Mouse (Mus musculus): ENCODE data around the gene Psmd12.

Psmd12 gene

DNA sequence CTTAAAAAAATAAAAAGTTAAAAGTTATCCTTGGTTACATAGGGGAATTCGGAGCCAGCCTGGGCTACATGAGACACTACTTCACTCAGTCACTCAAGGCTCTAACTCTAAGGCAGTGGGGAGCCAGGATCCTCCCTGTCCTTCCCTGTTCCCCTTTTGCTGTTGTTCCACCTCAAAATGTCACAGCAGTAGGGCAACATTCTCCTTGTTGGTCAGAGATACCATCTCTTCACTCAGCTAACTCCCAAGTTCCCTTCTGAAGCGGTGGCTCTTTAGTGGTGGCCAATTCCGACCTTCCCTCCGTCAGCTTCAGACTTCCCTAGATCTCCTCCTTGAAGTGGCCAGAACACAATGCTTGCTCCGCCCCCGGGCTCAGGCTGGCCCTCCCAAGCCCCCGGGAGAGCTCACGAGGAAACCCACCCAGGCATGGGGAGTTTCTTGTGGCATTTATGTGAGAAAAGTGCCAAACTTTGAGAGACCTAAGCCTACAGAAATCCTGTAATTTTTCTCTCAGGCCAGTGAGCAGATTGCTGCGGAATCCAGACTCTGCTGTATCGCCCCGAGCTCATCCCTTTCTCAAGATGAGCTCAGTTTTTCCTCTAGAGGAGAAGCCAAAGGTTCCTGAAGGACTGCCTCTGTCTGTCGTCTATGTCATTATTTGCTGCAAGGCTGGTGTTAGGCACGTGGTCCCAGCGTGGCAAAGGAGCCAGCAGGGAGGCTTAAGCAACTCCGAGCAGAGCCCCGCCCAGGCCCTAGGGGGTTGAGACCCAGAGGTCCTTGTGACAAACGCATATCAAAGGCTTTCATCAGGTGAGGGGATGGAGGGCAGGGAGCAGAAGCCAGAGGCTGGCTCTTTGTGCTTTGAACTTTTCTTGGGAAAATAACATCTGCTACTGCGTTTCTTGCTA, 31.3 kb downstream of the Psmd12 start:
- peak; percentile 32 for DNase-seq (ENCODE audit: low read depth, low spot score)

- peak; percentile 77 for DNase-seq (ENCODE audit: low read depth, low spot score)
These were observed 32.7 kb downstream of the Psmd12 start for GRCm38 (mm10) chr11:107511954-107512353.

- DNase-seq (ENCODE audit: low read depth, low spot score), result no peak
These were observed 33.8 kb downstream of the Psmd12 start for GRCm38 (mm10) chr11:107513047-107513446.

DNA sequence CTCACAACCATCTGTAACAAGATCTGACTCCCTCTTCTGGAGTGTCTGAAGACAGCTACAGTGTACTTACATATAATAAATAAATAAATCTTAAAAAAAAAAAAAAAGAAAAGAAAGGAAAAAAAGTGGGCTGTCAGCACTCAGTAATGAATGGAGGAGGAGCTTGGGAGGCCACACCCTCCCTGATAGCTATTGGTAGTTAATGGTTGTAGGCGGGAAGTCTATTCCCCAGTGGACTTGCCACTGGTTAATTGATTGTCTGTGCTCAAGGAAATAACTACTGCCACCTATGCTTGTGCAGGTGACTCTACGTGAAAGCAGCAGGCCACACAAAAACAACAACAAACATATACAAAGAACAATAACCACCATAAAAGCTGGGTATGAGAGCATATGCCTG, 37.1 kb downstream of the Psmd12 start:
- DNase-seq (ENCODE audit: low read depth, low spot score), result no peak

DNA sequence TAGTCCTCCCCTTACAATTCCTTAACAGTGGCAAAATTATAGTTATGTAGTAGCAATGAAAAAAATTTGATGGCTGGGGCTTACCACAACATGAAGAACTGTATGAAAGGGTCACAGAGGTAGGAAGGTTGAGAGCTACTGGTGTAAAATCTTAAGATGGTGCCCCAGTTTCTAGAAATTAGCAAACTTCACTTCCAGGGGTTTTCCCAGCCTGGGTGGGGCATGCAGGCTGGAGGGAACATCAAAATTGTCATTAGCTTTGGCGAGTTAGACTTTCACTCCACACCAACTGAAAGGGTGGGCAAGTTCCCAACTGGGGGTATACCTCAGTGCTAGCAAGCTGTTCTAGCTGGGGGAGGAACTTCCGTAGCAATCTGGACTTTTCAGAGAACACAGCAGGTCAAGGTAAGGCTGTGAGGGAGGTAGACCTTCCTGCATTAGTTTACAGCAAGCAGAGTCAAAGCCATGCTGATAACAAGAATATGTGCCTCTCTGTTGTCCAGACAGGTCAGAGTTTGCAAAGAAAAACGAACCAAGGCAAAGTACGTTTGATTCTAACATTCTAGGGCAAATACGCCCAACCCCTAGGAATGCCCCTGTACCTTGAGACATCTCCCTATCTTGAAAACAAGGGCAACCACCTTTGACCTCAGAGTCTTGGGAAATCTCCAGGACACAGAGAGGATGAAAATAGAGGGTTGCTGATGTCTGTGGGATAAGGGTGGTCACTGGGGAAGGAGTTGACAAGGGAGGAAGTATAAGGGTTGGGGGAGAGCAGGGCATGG, 39.6 kb downstream of the Psmd12 start:
- no peak for DNase-seq (ENCODE audit: low read depth, low spot score)

- no peak for DNase-seq (ENCODE audit: low read depth, low spot score)
These were observed 41.9 kb downstream of the Psmd12 start for GRCm38 (mm10) chr11:107521153-107521552.

GRCm38 (mm10) chr11:107524966-107525365, 45.7 kb downstream of the Psmd12 start:
- DNase-seq (ENCODE audit: low read depth, low spot score), result no peak

- no peak for DNase-seq (ENCODE audit: low read depth, low spot score)
These were observed 48.3 kb downstream of the Psmd12 start for GRCm38 (mm10) chr11:107527632-107528031.

GRCm38 (mm10) chr11:107529320-107529719, 50.0 kb downstream of the Psmd12 start:
- DNase-seq (ENCODE audit: low read depth, low spot score), result no peak

DNA sequence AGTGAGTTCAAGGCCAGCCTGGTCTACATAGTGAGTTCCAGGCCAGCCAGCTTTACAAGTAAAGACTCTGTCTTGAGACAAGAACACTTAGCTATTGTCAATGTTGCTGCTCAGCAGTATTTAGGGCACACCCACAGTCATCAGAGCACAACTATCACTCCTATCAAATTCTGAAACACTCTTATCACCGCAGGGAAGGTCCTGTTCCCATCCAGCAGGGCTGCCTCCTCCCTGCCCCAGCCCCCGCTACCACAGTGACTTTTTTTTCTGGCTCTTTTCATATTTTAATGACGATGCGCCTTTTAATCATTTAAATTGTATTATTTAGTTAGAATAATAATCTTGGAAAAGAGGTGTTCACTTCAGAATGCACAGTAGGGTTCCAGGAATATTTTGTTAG, 52.2 kb downstream of the Psmd12 start:
- no peak for DNase-seq (ENCODE audit: low read depth, low spot score)

- no peak for DNase-seq (ENCODE audit: low read depth, low spot score)
These were observed 53.0 kb downstream of the Psmd12 start for GRCm38 (mm10) chr11:107532271-107532670.

DNA sequence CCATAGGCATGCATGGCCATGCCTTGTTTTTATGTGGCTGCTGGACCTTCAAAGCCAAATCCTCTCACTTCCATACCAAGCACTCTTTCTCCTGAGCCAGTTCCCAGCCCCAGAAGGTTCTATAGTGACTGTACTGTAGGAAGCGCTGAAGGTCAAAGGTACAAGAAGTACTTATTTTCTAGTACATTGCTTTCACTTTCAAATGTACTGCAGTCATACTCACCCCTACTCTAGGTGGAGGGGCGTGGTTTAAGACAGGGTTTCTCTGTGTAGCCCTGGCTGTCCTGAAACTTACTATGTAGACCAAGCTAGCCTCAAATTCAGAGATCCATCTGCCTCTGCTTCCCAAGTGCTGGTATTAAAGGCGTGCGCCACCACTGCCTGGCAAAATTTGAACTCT, 59.7 kb downstream of the Psmd12 start:
- DNase-seq (ENCODE audit: low read depth, low spot score), result no peak

DNA sequence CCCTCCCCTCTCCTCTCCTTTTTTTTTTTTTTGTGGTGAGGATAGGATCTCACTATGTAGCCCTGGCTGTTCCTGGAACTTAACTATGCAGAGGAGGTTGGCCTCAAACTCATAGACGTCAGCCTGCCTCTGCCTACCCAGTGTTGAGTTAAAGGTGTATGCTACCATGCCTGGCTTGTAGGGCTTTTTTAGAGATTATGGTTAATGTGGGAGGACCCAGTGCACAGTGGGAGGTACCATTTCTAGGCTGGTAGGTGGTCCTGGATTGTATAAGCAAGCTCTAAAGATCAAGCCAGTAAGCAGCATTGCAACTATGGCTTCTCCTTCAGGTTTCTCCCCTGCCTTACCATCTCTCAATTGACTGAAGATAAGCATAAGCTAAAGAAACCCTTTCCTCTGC, 61.1 kb downstream of the Psmd12 start:
- no peak for DNase-seq (ENCODE audit: low read depth, low spot score)

DNA sequence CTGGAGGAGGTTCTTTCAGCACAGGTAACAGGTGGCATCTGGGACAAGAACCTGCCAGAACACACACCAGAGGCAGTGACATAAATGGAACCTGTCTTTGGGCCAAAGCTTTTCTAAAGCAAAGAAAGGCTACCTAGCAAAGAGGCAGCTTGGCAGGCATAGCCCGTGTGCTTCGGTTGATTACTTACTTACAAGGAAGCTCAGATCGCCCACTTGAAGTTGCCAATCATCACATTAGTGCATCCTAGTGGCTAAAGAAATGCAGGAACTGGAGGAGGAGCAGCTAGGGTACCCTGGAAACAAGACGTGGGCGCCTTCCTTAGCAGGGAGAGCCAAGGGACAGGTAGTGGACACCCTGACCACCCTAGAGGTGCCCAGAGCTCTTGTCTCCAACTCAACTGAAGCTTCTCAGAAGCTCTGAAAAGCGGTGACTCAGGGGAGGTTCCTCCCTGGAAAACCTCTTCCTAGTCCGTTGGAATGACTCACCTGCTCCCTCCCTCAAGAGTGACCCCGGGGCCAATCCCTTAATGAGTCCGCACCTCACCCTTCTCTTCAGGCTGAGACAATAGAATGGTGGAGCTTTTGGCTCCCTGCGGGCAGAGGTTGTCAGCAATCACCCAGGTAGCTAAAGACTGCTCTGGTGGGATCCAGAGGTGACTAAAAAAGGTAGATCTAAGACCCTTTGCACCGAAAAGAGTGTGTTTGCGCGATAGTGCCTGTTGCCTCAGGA, 66.6 kb downstream of the Psmd12 start:
- no peak for DNase-seq (ENCODE audit: low read depth, low spot score)

DNA sequence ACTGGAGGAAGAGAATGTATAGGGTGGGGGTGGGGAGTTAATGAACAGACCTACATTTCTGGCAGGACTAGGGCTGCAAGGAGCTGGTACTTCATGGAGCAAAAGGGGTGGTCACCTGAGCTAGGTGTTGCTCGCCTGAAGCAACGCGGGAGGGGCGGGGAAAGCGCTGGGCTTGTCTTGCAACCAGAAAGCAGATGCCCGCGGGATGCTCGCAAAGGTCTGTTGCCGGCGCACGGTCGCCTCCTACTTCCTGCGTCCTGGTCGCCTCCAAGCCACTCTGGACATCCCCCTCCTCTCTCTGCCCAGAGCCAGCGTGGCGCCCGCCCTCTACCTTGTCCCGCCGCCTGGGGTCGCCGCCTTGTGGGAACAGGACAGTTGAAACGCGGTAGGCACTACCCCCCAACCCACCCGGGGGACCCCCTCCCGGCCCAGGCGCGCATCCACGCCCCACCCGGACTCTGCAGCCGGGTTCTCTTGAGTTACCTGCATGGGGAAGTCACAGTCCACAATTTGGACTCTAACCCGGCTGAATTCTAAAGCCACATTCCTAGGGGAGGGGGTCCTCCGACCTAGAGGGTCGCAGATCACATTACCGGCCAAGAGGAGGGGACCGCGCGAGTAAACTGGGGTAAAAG, 67.5 kb downstream of the Psmd12 start:
- peak; percentile 48 for DNase-seq (ENCODE audit: low read depth, low spot score)

DNA sequence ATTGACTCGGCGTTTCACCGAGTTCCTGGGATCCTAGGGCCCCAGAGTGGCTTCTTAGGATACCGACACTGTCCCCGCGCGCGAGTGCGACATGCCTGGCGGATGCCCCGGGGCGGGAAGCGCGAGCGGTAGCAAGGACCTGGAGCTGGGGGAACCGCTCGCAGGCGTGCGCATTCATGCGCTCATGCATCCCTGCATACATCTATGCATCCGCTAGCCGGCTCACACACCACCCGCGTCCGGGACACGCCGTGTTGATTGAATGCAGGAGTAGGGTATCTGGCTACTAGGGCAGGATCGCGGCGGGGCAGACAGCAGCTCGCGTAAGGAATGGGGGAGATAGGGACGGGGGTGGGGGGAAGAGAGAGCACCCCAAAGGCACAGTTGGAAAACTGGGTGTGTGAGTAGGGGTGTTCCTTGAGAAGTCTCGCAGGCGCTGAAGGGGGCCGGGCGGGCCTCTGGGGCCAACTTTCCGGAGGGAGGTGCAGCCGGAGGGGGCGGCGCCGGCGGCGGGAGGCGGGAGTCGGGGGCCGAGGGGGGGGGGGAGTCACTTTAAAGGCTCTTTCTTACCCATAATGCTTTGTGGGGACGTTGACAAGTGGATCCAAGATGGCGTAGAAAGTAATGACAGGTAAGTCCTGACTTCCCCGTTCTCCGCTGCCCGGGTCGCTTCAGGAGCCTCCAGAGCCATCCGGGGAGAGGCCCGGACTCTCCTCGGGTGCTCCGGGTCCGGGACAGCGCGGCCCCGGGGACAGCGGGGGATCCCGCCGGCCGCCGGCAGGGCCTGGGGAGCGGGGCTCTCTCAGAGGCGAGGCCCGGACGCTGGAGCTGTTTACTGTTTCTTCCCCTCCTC, 68.3 kb downstream of the Psmd12 start, which contains the start of gene Helz:
TSS of gene Helz (plus strand) at position 580 of the 853 bp plus-strand sequence.
- DNase-seq (ENCODE audit: low read depth, low spot score), result peak; percentile 70

- no peak for DNase-seq (ENCODE audit: low read depth, low spot score)
These were observed 69.1 kb downstream of the Psmd12 start for GRCm38 (mm10) chr11:107548204-107548975.

Data from forelimb bud, embryonic 11.5 days (tissue).